Mouse (Mus musculus): ENCODE data around the gene Thy1.
A peak's percentile ranks its signal among the peaks of the same experiment; 100 is the strongest.

The Thy1 gene

DNA sequence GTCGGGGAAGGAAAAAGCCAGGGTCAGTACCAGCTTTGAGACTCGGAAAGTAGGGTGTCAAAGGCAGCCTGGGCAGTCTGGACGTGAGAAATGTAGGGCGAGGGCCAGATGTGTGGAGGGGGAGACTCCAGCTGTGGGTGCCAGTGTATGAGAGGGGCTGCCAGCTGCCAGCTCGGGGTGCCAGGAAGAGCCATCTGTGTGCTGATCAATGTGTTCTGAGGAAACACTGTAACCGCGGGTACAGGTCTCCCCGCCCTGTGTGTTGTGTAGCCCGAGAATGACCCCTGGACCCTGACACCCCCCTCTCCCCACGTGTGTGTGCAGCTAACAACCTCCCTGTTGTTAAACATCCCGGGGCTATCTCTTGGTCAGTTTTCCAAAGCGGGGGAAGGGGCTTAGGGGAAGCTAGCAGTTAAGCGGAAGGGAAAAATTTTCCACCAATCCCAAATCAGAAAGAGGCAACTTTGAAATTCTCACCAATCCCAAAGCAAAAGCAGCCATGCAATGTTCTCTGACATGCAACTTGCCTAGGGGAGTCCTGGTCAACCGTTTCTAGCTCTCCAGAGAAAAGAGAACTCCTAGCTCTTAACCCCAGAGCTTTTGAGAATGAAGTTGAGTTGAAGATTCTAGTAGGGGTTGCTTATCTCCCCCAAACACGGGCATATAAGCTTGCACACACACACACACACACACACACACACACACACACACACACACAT lies 24.2 kb downstream of the Thy1 start:
- DNase-seq (ENCODE audit: low read depth), result no peak

- DNase-seq (ENCODE audit: low read depth), result no peak
Measured at GRCm38 (mm10) chr9:44067960-44068330, 24.8 kb downstream of the Thy1 start.

DNA sequence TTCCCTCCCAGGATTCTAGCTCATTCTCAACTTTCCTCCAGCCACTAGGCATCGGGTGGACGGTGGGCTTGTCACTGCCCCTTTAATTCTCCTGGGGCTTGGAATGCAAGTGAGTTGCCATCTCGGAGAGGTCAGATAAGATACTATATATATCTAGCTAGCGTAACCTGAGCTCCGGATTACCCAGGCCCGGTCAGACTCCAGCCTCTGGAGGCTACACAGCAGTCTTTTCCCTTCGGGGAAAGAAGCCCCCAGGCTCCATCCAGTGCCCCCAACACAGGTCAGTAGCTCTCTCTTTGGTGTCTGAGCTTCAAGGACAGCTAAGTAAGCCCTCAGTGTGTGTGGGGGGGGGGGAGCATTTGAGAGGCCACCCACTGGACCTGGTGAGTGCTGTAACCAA lies 26.1 kb downstream of the Thy1 start:
- no peak for DNase-seq (ENCODE audit: low read depth)

GRCm38 (mm10) chr9:44070113-44070843 lies 27.1 kb downstream of the Thy1 start:
- DNase-seq (ENCODE audit: low read depth), result no peak

- DNase-seq (ENCODE audit: low read depth), result no peak
Measured at GRCm38 (mm10) chr9:44070844-44071231, 27.7 kb downstream of the Thy1 start.

GRCm38 (mm10) chr9:44071914-44072598 lies 28.9 kb downstream of the Thy1 start:
- no peak for DNase-seq (ENCODE audit: low read depth)

DNA sequence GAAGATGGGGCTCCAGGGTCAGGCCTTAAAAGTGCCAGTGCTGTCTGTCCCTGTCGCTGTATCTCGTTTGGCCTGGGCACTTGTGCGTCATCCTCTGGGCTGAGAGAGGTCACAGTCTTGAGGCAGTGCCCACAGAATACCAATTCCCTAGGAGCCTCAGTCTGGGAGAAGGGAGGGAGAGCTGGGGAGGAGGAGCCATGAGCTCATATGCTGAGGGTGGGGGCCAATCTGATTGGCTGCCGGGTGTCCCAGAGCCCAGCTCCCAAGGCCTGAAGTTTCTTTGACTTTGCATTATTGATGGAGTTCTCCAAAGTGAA lies 29.4 kb downstream of the Thy1 start:
- no peak for DNase-seq (ENCODE audit: low read depth)

DNA sequence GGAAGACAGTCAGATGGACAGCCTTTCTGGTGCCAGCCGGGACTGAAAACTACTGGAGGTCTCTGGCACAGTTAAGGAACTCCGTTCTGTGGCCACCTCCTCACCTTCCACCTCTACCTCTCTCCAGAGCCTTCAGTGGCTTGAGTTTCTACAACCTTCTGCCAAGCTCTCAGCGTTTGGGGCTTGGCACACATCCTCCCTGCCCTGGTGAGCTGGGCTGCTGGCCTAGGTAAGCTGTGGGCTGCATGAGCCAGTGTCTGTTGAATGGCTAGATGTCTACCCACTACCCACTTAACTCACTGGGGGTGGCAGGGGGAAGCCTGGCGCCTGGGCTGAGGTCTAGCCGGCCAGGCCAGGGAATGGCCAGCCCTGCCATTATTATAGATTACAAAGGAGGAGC lies 29.9 kb downstream of the Thy1 start:
- no peak for DNase-seq (ENCODE audit: low read depth)

GRCm38 (mm10) chr9:44074395-44075275 lies 31.5 kb downstream of the Thy1 start:
- peak; percentile 77 for DNase-seq (ENCODE audit: low read depth)

DNA sequence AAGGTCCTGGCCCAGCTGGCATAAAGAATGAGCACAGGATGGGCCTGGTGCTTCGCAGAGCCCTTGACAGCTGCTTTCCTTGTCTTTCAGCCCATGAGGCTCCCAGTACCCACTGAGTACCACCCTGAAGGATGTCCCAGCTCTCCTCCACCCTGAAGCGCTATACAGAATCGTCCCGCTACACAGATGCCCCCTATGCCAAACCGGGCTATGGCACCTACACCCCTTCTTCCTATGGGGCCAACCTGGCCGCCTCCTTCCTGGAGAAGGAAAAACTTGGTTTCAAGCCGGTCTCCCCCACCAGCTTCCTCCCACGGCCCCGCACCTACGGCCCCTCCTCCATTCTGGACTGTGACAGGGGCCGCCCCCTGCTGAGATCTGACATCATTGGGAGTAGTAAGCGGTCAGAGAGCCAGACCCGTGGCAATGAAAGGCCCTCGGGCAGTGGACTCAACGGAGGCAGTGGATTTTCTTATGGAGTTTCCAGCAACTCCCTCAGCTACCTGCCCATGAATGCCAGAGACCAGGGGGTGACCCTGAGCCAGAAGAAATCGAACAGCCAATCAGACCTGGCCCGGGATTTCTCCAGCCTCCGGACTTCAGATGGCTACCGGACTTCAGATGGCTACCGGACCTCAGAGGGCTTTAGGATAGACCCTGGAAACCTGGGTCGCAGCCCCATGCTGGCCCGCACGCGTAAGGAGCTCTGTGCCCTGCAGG lies 32.3 kb downstream of the Thy1 start:
- DNase-seq (ENCODE audit: low read depth), result no peak

DNA sequence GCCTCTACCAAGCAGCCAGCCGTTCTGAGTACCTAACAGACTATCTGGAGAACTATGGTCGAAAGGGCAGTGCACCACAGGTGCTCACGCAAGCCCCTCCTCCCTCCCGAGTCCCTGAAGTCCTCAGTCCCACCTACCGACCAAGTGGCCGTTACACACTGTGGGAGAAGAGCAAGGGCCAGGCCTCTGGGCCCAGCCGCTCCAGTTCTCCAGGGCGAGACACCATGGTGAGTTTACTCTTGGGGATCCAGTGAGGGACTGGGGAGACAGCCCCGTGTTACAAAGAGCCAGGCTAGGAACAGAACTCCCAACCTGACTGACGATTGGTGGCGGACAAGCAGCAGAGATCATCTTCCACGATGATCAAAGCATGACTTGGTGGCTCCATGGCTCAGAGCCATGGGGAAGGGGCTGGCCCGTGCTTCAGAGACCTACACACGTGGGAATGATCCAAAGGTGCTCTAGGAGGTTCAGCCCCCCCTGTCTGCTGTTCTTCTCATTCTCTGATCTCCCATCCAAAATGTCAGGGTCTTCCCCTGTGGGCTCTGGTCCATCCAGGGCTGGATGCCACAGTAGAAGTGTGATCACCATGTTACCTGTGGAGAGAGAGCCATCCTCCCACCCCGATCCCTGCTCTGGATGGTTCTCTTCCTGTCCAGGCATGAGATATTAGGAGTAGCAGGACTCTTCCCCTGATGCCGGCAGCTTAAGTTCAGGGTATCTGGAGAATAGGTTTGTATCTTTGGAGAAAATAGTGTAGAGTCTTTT lies 33.0 kb downstream of the Thy1 start:
- no peak for DNase-seq (ENCODE audit: low read depth)

- peak; percentile 77 for DNase-seq (ENCODE audit: low read depth)
Measured at GRCm38 (mm10) chr9:44076764-44077120, 33.6 kb downstream of the Thy1 start.

DNA sequence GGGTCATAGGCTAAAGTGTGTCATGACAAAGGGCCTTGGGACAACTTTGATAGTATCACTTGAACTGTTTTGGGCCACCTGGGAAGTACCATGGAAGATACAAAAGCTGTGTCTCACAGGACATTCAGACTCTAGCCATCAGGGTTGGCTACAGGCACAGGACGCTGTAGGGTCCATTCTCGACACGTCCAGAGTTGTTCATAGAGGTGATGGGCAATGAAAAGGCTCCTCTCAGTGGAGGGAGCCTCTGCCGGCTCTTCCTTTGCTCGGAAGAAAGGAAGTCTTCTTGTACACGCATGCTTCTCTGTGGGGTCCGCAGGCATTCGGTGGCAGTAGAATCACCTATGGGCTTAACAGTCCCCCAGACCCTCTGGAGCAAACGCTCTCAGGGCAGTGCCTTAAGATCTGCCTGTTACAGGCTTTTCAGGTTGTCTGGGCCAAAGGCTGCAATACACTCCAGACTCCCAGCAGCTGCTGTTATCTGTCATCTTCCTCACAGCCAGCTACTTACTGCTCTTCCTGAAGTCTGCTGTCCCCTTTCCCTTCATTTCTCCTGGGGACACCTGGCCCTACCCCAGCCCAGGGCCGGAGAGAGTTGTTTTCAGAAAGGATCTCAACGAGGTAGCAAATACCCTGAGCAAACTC lies 34.2 kb downstream of the Thy1 start:
- no peak for DNase-seq (ENCODE audit: low read depth)

DNA sequence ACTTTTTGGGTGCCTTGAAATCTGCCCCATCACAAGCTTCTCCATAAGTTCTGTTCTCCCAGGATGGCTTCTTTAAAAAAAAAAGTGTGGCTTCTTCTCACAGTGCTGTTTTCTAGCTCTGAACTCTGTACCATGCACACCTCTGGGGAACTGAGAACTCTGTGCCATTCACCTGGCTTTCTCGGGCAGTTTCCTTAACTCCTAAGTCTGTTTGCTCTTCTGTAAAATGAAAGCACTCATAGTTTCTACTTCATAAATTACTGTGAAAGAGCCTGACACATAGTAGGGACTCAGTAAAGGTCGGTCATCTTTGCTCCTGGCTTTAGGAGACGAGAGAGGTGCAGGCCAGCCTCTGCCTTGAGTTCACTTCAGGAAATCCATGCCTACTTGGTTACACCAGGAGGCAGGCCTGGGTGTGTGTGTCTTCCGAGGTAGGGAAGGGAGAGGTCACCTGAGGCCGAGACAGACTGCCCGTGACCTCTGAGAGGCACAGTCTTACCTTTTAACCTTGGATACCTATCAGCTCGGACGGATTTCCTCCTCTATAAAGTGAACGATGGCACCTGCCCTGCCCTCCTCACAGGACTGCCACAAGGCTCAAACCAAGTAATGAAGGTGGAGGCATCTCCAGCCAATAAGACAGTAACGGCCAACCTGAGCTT lies 35.1 kb downstream of the Thy1 start:
- DNase-seq (ENCODE audit: low read depth), result no peak

GRCm38 (mm10) chr9:44078955-44079756 lies 36.0 kb downstream of the Thy1 start:
- peak; percentile 85 for DNase-seq (ENCODE audit: low read depth)

- no peak for DNase-seq (ENCODE audit: low read depth)
Measured at GRCm38 (mm10) chr9:44079997-44080780, 37.0 kb downstream of the Thy1 start.

DNA sequence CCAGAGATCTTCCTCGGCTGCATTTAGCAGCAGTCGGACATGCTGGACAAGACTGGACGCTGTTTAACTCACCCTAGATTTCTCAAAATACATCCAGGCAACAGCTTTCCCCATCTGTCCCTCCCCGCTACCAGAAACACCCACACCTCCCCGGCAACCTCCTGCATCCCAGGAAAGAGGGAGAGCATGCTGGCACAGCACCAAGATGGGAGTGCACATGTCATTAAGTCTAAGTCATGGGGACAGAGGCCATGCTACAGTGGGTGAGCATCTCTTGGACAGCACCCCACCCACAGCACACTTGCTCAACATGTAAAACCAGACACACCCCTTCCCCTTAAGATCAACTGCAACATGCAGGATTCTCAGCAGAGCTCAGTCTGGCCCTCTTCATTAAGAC lies 37.8 kb downstream of the Thy1 start:
- DNase-seq (ENCODE audit: low read depth), result no peak

GRCm38 (mm10) chr9:44081581-44081980 lies 38.4 kb downstream of the Thy1 start:
- DNase-seq (ENCODE audit: low read depth), result no peak
